10 mouse cellular contexts compared by ENCODE assay signal in the genomic region with DNA sequence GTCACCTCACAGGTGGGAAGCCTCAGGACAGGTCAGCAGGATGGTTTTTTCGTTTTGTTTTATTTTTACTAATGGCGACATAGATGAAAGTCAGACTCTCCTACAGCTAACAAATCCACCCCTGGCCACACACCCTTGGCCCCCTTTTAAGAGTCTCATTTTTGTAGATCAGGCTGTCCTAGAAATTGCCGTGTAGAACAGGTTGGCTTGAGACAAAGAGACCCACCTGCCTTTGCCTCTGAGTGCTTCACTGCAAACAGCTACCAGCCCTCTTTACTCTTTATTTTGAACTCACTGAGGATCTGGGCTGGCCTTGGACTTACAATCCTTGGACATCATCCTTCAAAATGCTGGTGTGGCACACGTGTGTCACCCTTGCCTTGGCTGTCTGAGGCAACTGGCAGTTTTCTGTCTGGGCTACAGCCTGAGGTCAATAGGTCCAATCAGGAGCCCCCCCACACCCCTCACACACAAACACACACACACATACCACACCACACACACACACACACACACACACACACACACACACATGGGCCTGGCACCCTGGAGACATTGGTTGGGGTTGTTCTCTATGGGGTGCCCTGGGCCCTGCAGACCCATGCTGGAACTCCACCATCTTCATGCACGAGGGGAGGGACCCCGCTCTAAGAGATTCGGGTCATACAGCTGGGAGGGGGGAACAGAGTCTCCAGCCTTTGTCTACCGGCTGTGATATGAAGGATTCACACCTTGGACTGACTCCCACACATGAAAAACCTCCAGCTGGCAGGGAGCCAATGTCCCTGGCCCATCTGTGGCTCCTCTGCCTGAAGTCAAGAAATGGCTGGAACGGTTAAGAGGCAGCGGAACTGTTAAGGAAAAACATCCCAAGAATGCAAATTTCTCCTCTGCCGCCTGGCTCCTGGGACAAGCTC. TPM values are rescaled to one million over a fixed set of nuclear protein-coding genes. Genes with fewer than 3 reads are reported as not detected.
DNase-seq lines count a peak whose midpoint lies in the region; ATAC-seq and TF ChIP-seq lines count a peak whose summit lies in the region.
"Had no signal": no experiment of that assay in that cellular context is flagged by ENCODE, and none has a peak within 500 bp of the region (broad histone marks: within the 10 kb centered on the region; RNA-seq: fewer than 3 reads in every experiment).

No protein-coding gene starts in this region.

- DNase-seq in left cerebral cortex, postnatal 4 days: peak; percentile 92
- DNase-seq in left cerebral cortex, postnatal 36 days (ENCODE audit: low spot score in 2 of 2): no peak
- DNase-seq in adrenal gland, postnatal 14 days: peak; percentile 81
- DNase-seq in heart, adult 8-10 months (ENCODE audit: low spot score): peak; percentile 33
- peak; percentile 64 for DNase-seq in kidney, postnatal 0 days (ENCODE audit: low spot score)
- no peak for DNase-seq in left cerebral cortex, postnatal 25 days (ENCODE audit: low spot score in 2 of 2)

- H3K27ac ChIP-seq in kidney, postnatal 0 days: peak overlapping the region; percentile 39; the same call in 1 of the 2 replicates

- intact Hi-C loops in left cerebral cortex, postnatal 4 days (cut with DNase I): no loop called here
- intact Hi-C loops in left cerebral cortex, postnatal 36 days (cut with DNase I): no loop called here
- intact Hi-C loops in left cerebral cortex, postnatal 25 days (cut with DNase I): no loop called here

- 26% methylated on average over 11 of the region's 11 CpGs for WGBS in kidney, postnatal 0 days

- H3K4me2 ChIP-seq in kidney, postnatal 0 days (ENCODE audit: low read length): no peak overlapping the region

- no peaks in the 10 kb centered on the region for H3K36me3 ChIP-seq in kidney, postnatal 0 days (ENCODE audit: insufficient read depth, low read length)
- H3K36me3 ChIP-seq: G1E had no signal

- no peak for TF ChIP-seq CTCF in kidney, postnatal 0 days (IDR thresholded peaks at IDR 0.05; ENCODE audit: low read depth)

- no peaks in the 10 kb centered on the region for H3K9me3 ChIP-seq in kidney, postnatal 0 days (replicated peaks; ENCODE audit: low read length)
- H3K9me3 ChIP-seq: G1E had no signal

- H3K9ac ChIP-seq in kidney, postnatal 0 days (ENCODE audit: low read depth, low read length): no peak overlapping the region

- peaks cover 17% of the 10 kb centered on the region for H3K4me1 ChIP-seq in kidney, postnatal 0 days (replicated peaks; ENCODE audit: insufficient read depth, low read length)

- no peak overlapping the region for H3K4me3 ChIP-seq in kidney, postnatal 0 days (replicated peaks; ENCODE audit: low read depth, low read length)
- H3K4me3 ChIP-seq: myocyte had no signal

- ATAC-seq in kidney, postnatal 0 days (replicated peaks; ENCODE audit: low FRiP score, low read depth): 0 out of 2 replicates have a peak, but pooled peaks have one; percentile 3
- ATAC-seq in activated CD4-positive, CD25-positive, alpha-beta regulatory T cell, adult 4 months: no peak
- ATAC-seq in granulocyte monocyte progenitor cell, adult 5-6 weeks (replicated peaks; ENCODE audit: poor library complexity, severe bottlenecking): no peak

- H3K27me3 ChIP-seq in kidney, postnatal 0 days (ENCODE audit: insufficient read depth, low read length): no peaks in the 10 kb centered on the region

RNA-seq across cellular contexts. Expression of a gene that starts 42.4 kb away (rescaled TPM):
- 100 to 1,000 TPM in 1 of 2 experiments, 10 to 100 TPM in 1; 96.7 to 106 TPM for total RNA-seq in left cerebral cortex, postnatal 4 days (2021)
- total RNA-seq in left cerebral cortex, postnatal 36 days (2021): 100 to 1,000 TPM in 1 of 2 experiments, 10 to 100 TPM in 1; 97.9 to 136 TPM
- total RNA-seq in adrenal gland, postnatal 14 days (2021): 5.9 and 6.2 TPM in 2 replicates
- 1 to 10 TPM; 1.0 to 1.7 (median 1.5) TPM for total RNA-seq in heart, adult 8-10 months (2022)
- 3.4 TPM in 2 replicates for polyA plus RNA-seq in kidney, postnatal 0 days (2015; fragmentation: Nextera tagmentation; extraction: Ambion mirVana)
- polyA plus RNA-seq in activated CD4-positive, CD25-positive, alpha-beta regulatory T cell, adult 4 months (2017; shearing (Covaris generic)): not detected
- total RNA-seq in granulocyte monocyte progenitor cell, adult 5-6 weeks (2014; fragmentation: Nextera tagmentation): 0.30 and 1.5 TPM in 2 replicates
- 0.09 and 0.46 TPM in 2 replicates for total RNA-seq in granulocyte monocyte progenitor cell, adult 5-6 weeks (2017)
- total RNA-seq in left cerebral cortex, postnatal 25 days (2021): 100 to 1,000 TPM in 1 of 2 experiments, 10 to 100 TPM in 1; 83.8 to 196 TPM

RNA-seq across cellular contexts. Expression of a gene that starts 42.5 kb away (rescaled TPM):
- total RNA-seq in left cerebral cortex, postnatal 4 days (2021): 1 to 10 TPM; 5.3 to 6.2 TPM
- total RNA-seq in left cerebral cortex, postnatal 36 days (2021): 10 to 100 TPM; 17.4 to 23.9 TPM
- 29.8 and 91.3 TPM in 2 replicates for total RNA-seq in adrenal gland, postnatal 14 days (2021)
- 10 to 100 TPM in 2 of 4 experiments, 1 to 10 TPM in 2; 5.0 to 18.1 (median 12.0) TPM for total RNA-seq in heart, adult 8-10 months (2022)
- 17.4 and 20.8 TPM in 2 replicates for polyA plus RNA-seq in kidney, postnatal 0 days (2015; fragmentation: Nextera tagmentation; extraction: Ambion mirVana)
- polyA plus RNA-seq in activated CD4-positive, CD25-positive, alpha-beta regulatory T cell, adult 4 months (2017; shearing (Covaris generic)): 10 to 100 TPM; 22.8 to 45.2 TPM
- 20.1 and 21.5 TPM in 2 replicates for total RNA-seq in granulocyte monocyte progenitor cell, adult 5-6 weeks (2014; fragmentation: Nextera tagmentation)
- 25.6 and 27.6 TPM in 2 replicates for total RNA-seq in granulocyte monocyte progenitor cell, adult 5-6 weeks (2017)
- 10 to 100 TPM; 16.4 to 19.0 TPM for total RNA-seq in left cerebral cortex, postnatal 25 days (2021)

RNA-seq across cellular contexts. Expression of a gene that starts 53.1 kb away (rescaled TPM):
- total RNA-seq in left cerebral cortex, postnatal 4 days (2021): 100 to 1,000 TPM; 104 to 111 TPM
- total RNA-seq in left cerebral cortex, postnatal 36 days (2021): 100 to 1,000 TPM; 102 to 111 TPM
- 2.1 and 2.3 TPM in 2 replicates for total RNA-seq in adrenal gland, postnatal 14 days (2021)
- under 1 TPM in 1 of 4 experiments, not detected in 3; 0.44 TPM for total RNA-seq in heart, adult 8-10 months (2022)
- 0.11 TPM in 1 of 2 replicates, not detected in the other for polyA plus RNA-seq in kidney, postnatal 0 days (2015; fragmentation: Nextera tagmentation; extraction: Ambion mirVana)
- polyA plus RNA-seq in activated CD4-positive, CD25-positive, alpha-beta regulatory T cell, adult 4 months (2017; shearing (Covaris generic)): under 1 TPM in 1 of 2 experiments, not detected in 1; 0.11 TPM
- total RNA-seq in granulocyte monocyte progenitor cell, adult 5-6 weeks (2014; fragmentation: Nextera tagmentation): not detected in 2 replicates
- total RNA-seq in granulocyte monocyte progenitor cell, adult 5-6 weeks (2017): not detected in 2 replicates
- total RNA-seq in left cerebral cortex, postnatal 25 days (2021): 100 to 1,000 TPM; 108 to 110 TPM

RNA-seq across cellular contexts. Expression of a gene that starts 54.3 kb away (rescaled TPM):
- 10 to 100 TPM; 28.5 to 35.7 TPM for total RNA-seq in left cerebral cortex, postnatal 4 days (2021)
- total RNA-seq in left cerebral cortex, postnatal 36 days (2021): 10 to 100 TPM; 17.6 to 21.2 TPM
- 14.9 and 15.8 TPM in 2 replicates for total RNA-seq in adrenal gland, postnatal 14 days (2021)
- 1 to 10 TPM; 3.5 to 6.3 (median 4.8) TPM for total RNA-seq in heart, adult 8-10 months (2022)
- 21.9 and 26.0 TPM in 2 replicates for polyA plus RNA-seq in kidney, postnatal 0 days (2015; fragmentation: Nextera tagmentation; extraction: Ambion mirVana)
- polyA plus RNA-seq in activated CD4-positive, CD25-positive, alpha-beta regulatory T cell, adult 4 months (2017; shearing (Covaris generic)): 1 to 10 TPM; 2.8 to 4.5 TPM
- 24.9 and 35.1 TPM in 2 replicates for total RNA-seq in granulocyte monocyte progenitor cell, adult 5-6 weeks (2014; fragmentation: Nextera tagmentation)
- total RNA-seq in granulocyte monocyte progenitor cell, adult 5-6 weeks (2017): 56.2 and 62.8 TPM in 2 replicates
- 10 to 100 TPM; 15.1 to 18.9 TPM for total RNA-seq in left cerebral cortex, postnatal 25 days (2021)

Comparison
In these comparisons a context has a peak if more than half of its experiments do, and no peak if none do; other contexts are left out.
1. DNase-seq: peak in left cerebral cortex, postnatal 4 days (single experiment), adrenal gland, postnatal 14 days (single experiment), heart, adult 8-10 months (single experiment) and kidney, postnatal 0 days (single experiment); none in left cerebral cortex, postnatal 36 days (0 of 2) and left cerebral cortex, postnatal 25 days (0 of 2).
2. RNA of a gene that starts 42.4 kb away (total RNA-seq): 83.8 to 196 TPM in left cerebral cortex, postnatal 25 days, 97.9 to 136 TPM in left cerebral cortex, postnatal 36 days and 96.7 to 106 TPM in left cerebral cortex, postnatal 4 days; 5.9 to 6.2 TPM in adrenal gland, postnatal 14 days, 1.0 to 1.7 TPM in heart, adult 8-10 months and 0.09 to 1.5 TPM in granulocyte monocyte progenitor cell, adult 5-6 weeks; every median in the first group is over 10 times any median in the second.
3. RNA of a gene that starts 53.1 kb away (total RNA-seq): 102 to 111 TPM in left cerebral cortex, postnatal 36 days, 104 to 111 TPM in left cerebral cortex, postnatal 4 days and 108 to 110 TPM in left cerebral cortex, postnatal 25 days; 2.1 to 2.3 TPM in adrenal gland, postnatal 14 days, 0.44 TPM in heart, adult 8-10 months and not detected in granulocyte monocyte progenitor cell, adult 5-6 weeks; every median in the first group is over 10 times any median in the second.